ENCODE assay signal across 9 mouse cellular contexts in the genomic region with DNA sequence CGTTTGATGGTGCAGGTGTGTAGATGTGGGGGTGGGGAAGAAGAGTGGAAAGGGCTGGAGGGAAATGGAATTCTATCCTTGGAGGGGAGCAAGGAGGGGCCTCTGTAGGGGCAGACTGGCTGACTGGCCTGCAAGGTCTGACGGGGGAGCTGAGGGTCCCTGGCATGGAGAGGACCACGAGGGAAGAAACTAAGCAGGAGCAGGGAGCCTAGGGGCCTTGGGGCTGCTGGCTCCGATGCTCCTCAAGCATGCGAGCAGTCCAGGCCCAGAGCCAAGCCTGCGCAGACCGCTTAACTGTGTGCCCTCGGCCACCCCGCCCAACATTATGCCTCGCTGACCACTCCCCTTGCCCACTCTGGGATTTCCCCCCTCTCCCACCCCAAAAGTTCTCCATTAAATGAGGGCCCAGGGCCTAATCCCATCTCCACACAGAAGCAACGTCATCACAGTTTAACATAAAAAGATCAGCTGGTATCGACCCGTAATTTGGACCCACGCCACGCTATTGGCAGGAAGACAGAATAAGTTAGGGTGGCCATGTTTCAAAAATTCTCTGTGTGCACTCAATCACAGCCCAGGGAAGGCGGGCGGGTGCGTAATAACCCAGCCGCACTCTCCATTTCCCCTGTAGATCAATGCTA. TPM values are rescaled to one million over a fixed set of nuclear protein-coding genes. Genes with fewer than 3 reads are reported as not detected.
A peak's percentile ranks its signal among the peaks of the same experiment; 100 is the strongest.
DNase-seq lines count a peak whose midpoint lies in the region; ATAC-seq lines count a peak whose summit lies in the region.
"Had no signal": no experiment of that assay in that cellular context is flagged by ENCODE, and none has a peak within 500 bp of the region (broad histone marks: within the 10 kb centered on the region; RNA-seq: fewer than 3 reads in every experiment).

No protein-coding gene starts in this region.

- no peak overlapping the region for H3K4me2 ChIP-seq in hindbrain, embryonic 12.5 days (replicated peaks)
- H3K4me2 ChIP-seq in neural tube, embryonic 15.5 days = peak overlapping the region; percentile 17; the same call in 1 of the 2 replicates
- H3K4me2 ChIP-seq: stomach, embryonic 15.5 days had no signal

- no peak for ATAC-seq in hindbrain, embryonic 12.5 days (ENCODE audit: low FRiP score)
- no peak for ATAC-seq in neural tube, embryonic 15.5 days (ENCODE audit: low FRiP score)

- H3K4me3 ChIP-seq in hindbrain, embryonic 10.5 days = no peak overlapping the region
- H3K4me3 ChIP-seq in hindbrain, embryonic 12.5 days = no peak overlapping the region
- H3K4me3 ChIP-seq in neural tube, embryonic 15.5 days (replicated peaks) = no peak overlapping the region
- H3K4me3 ChIP-seq: stomach, embryonic 15.5 days had no signal

- H3K9ac ChIP-seq in hindbrain, embryonic 12.5 days = no peak overlapping the region; the same call in 1 of the 2 replicates
- H3K9ac ChIP-seq in neural tube, embryonic 15.5 days (replicated peaks) = no peak overlapping the region
- H3K9ac ChIP-seq: stomach, embryonic 15.5 days had no signal

- H3K4me1 ChIP-seq in hindbrain, embryonic 10.5 days (replicated peaks) = peaks cover 45% of the 10 kb centered on the region
- H3K4me1 ChIP-seq in hindbrain, embryonic 12.5 days = peaks cover 17% of the 10 kb centered on the region
- H3K4me1 ChIP-seq in neural tube, embryonic 15.5 days = peaks cover 11% of the 10 kb centered on the region

- no peak for DNase-seq in hindbrain, embryonic 10.5 days (ENCODE audit: low spot score)
- DNase-seq in right cerebral cortex, postnatal 14 days = peak; percentile 17
- DNase-seq in right cerebral cortex, postnatal 25 days = no peak
- DNase-seq in kidney, adult 9 months = peak; percentile 70
- DNase-seq in gastrocnemius, adult 8-10 months (ENCODE audit: low spot score in 2 of 2) = no peak
- DNase-seq in gastrocnemius, postnatal 4 days (ENCODE audit: low spot score in 2 of 2) = no peak

- peaks cover 93% of the 10 kb centered on the region for H3K27me3 ChIP-seq in hindbrain, embryonic 10.5 days (ENCODE audit: insufficient read depth, poor library complexity, severe bottlenecking)
- peaks cover 86% of the 10 kb centered on the region for H3K27me3 ChIP-seq in hindbrain, embryonic 12.5 days
- H3K27me3 ChIP-seq in neural tube, embryonic 15.5 days (replicated peaks) = peaks cover 50% of the 10 kb centered on the region

- H3K36me3 ChIP-seq in hindbrain, embryonic 10.5 days = no peaks in the 10 kb centered on the region
- no peaks in the 10 kb centered on the region for H3K36me3 ChIP-seq in hindbrain, embryonic 12.5 days
- H3K36me3 ChIP-seq in neural tube, embryonic 15.5 days = no peaks in the 10 kb centered on the region
- H3K36me3 ChIP-seq: stomach, embryonic 15.5 days had no signal

- WGBS in hindbrain, embryonic 10.5 days = 40% methylated on average over 19 of the region's 19 CpGs
- 37% methylated on average over 19 of the region's 19 CpGs for WGBS in hindbrain, embryonic 12.5 days
- WGBS in neural tube, embryonic 15.5 days = 33% methylated on average over 19 of the region's 19 CpGs

- H3K27ac ChIP-seq in hindbrain, embryonic 10.5 days = peak overlapping the region; percentile 64
- no peak overlapping the region for H3K27ac ChIP-seq in hindbrain, embryonic 12.5 days
- no peak overlapping the region for H3K27ac ChIP-seq in neural tube, embryonic 15.5 days (replicated peaks)
- H3K27ac ChIP-seq: stomach, embryonic 15.5 days had no signal

- no peaks in the 10 kb centered on the region for H3K9me3 ChIP-seq in hindbrain, embryonic 10.5 days
- H3K9me3 ChIP-seq in hindbrain, embryonic 12.5 days (replicated peaks) = no peaks in the 10 kb centered on the region
- no peaks in the 10 kb centered on the region for H3K9me3 ChIP-seq in neural tube, embryonic 15.5 days (replicated peaks)
- H3K9me3 ChIP-seq: stomach, embryonic 15.5 days had no signal

RNA-seq across cellular contexts. Expression of gene Slf2, which starts 37.6 kb away (rescaled TPM):
- polyA plus RNA-seq in hindbrain, embryonic 10.5 days (2016; fragmentation: Nextera tagmentation; extraction: Ambion mirVana) = 28.1 and 39.3 TPM in 2 replicates
- 41.1 and 41.2 TPM in 2 replicates for polyA plus RNA-seq in hindbrain, embryonic 12.5 days (2016; fragmentation: Nextera tagmentation; extraction: Ambion mirVana)
- polyA plus RNA-seq in neural tube, embryonic 15.5 days (2015; fragmentation: Nextera tagmentation; extraction: Ambion mirVana) = 28.4 and 28.7 TPM in 2 replicates
- 10 to 100 TPM; 10.9 to 13.7 (median 11.0) TPM for total RNA-seq in gastrocnemius, adult 8-10 months (2022)
- total RNA-seq in gastrocnemius, postnatal 4 days (2021) = 10 to 100 TPM; 46.8 to 52.4 TPM

Comparison
In these comparisons a context has a peak if more than half of its experiments do, and no peak if none do; other contexts are left out.
1. DNase-seq: peak in right cerebral cortex, postnatal 14 days (single experiment) and kidney, adult 9 months (single experiment); none in hindbrain, embryonic 10.5 days (single experiment), right cerebral cortex, postnatal 25 days (single experiment), gastrocnemius, adult 8-10 months (0 of 2) and gastrocnemius, postnatal 4 days (0 of 2).